Mouse (Mus musculus) C2C12 (cell line): ENCODE results near the gene Tes3-ps. TPM values are rescaled to one million over a fixed set of nuclear protein-coding genes. Genes with fewer than 3 reads are reported as not detected.

Experiments
- H3K27me3 ChIP-seq: one replicate; pipeline ENCODE4 v1.6.1; 2011; ENCODE audit not compliant: control insufficient read depth, insufficient read depth, insufficient read length
- H3K36me3 ChIP-seq: one replicate; pipeline ENCODE4 v1.6.1; 2011; ENCODE audit not compliant: control insufficient read depth, insufficient read depth
- H3K4me3 ChIP-seq: one replicate; pipeline ENCODE4 v1.5.1; 2011; ENCODE audit warnings: mild to moderate bottlenecking, control low read depth; ENCODE audit not compliant: poor library complexity, insufficient read depth, severe bottlenecking
- H3K79me2 ChIP-seq: one replicate; pipeline ENCODE4 v1.6.1; 2011; ENCODE audit not compliant: control insufficient read depth, insufficient read depth
- H3K79me3 ChIP-seq: one replicate; pipeline ENCODE4 v1.6.1; 2011; ENCODE audit warnings: low read depth, control low read depth
- H3ac ChIP-seq: one replicate; pipeline ENCODE3; 2011; ENCODE audit warnings: low read depth; ENCODE audit not compliant: control insufficient read depth, insufficient read length
- CEBPB ChIP-seq: IDR thresholded peaks from one replicate; pipeline ENCODE4 v1.6.1; 2011; ENCODE audit warnings: low read depth, mild to moderate bottlenecking, control low read depth, moderate library complexity
- CTCF ChIP-seq: IDR thresholded peaks from one replicate; pipeline ENCODE4 v1.5.1; 2011; ENCODE audit not compliant: control insufficient read depth, insufficient read depth, insufficient read length
- FOSL1 ChIP-seq: IDR thresholded peaks from one replicate; pipeline ENCODE4 v1.8.0; 2011; ENCODE audit warnings: mild to moderate bottlenecking, low read length; ENCODE audit not compliant: poor library complexity, insufficient read depth, severe bottlenecking
- MAX ChIP-seq: IDR thresholded peaks from one replicate; pipeline ENCODE4 v1.6.1; 2011; ENCODE audit warnings: mild to moderate bottlenecking, control low read depth
- MYOD1 ChIP-seq: IDR thresholded peaks from one replicate; pipeline ENCODE4 v1.6.1; 2011; ENCODE audit warnings: low read depth; ENCODE audit not compliant: control insufficient read depth, insufficient read length
- MYOG ChIP-seq: IDR thresholded peaks from one replicate; pipeline ENCODE4 v1.6.1; 2011; ENCODE audit not compliant: control insufficient read depth, insufficient read length; ENCODE audit errors: extremely low read depth
- USF1 ChIP-seq: IDR thresholded peaks from one replicate; pipeline ENCODE4 v1.6.1; 2011; ENCODE audit warnings: low read depth, mild to moderate bottlenecking, control low read depth, moderate library complexity
- polyA plus RNA-seq: library from polyadenylated mRNA; unstranded; fragments of >200 nt; fragmentation: generic; extraction: Trizol; gene quantifications from one replicate; pipeline ENCODE4 v1.2.1, GENCODE M21; 2012; ENCODE audit warnings: missing spikeins

The Tes3-ps gene
- polyA plus RNA-seq, 1 experiment = 0.59 TPM

- Histone ChIP-seq H3K79me2 (no peaks in the 10 kb centered on the region), H3ac (no peak overlapping the region), H3K36me3 (peaks cover 3% of the 10 kb centered on the region), H3K4me3 (no peak overlapping the region), H3K27me3 (no peaks in the 10 kb centered on the region), H3K79me3 (no peaks in the 10 kb centered on the region)
- TF ChIP-seq FOSL1 (no peak), MYOD1 (no peak), MYOG (no peak), CTCF (no peak), USF1 (no peak), MAX (no peak), CEBPB (no peak)
Observed at GRCm38 (mm10) chr13:49479399-49479798, 13.7 kb upstream of the Tes3-ps start.

GRCm38 (mm10) chr13:49480057-49480456 is 13.1 kb upstream of the Tes3-ps start:
- H3ac ChIP-seq = no peak overlapping the region
- no peak overlapping the region for H3K4me3 ChIP-seq
- no peaks in the 10 kb centered on the region for H3K79me3 ChIP-seq
- TF ChIP-seq CEBPB = no peak
- no peak for TF ChIP-seq MAX
- TF ChIP-seq FOSL1 = no peak
- TF ChIP-seq MYOD1 = no peak
- TF ChIP-seq MYOG = no peak
- no peak for TF ChIP-seq CTCF
- TF ChIP-seq USF1 = no peak
- no peaks in the 10 kb centered on the region for H3K27me3 ChIP-seq
- no peaks in the 10 kb centered on the region for H3K79me2 ChIP-seq
- peaks cover 3% of the 10 kb centered on the region for H3K36me3 ChIP-seq

GRCm38 (mm10) chr13:49480551-49480950 is 12.6 kb upstream of the Tes3-ps start:
- Histone ChIP-seq H3K4me3 (no peak overlapping the region), H3K79me3 (no peaks in the 10 kb centered on the region), H3K27me3 (no peaks in the 10 kb centered on the region), H3ac (no peak overlapping the region), H3K79me2 (no peaks in the 10 kb centered on the region), H3K36me3 (peaks cover 3% of the 10 kb centered on the region)
- no peak for TF ChIP-seq MAX
- no peak for TF ChIP-seq FOSL1
- no peak for TF ChIP-seq CTCF
- no peak for TF ChIP-seq CEBPB

DNA sequence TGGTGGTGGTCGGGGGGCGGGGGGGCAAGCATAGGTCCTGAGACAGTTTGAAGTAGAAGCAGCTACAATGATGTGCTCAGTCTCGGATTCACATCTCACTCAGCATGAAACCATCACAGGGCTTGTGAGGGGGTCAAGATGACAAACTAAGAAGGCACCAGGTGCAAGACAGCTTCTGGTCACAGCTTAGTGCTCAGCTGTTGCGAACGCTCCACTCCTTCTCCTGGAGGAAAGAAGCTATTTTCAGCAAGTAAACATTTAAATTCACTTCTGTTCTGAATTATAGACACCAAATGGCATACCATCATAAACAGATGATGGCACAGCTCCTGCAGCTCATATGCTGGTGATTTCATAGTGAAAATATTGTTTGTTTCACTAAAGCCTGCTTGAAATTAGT is 7.7 kb upstream of the Tes3-ps start:
- TF ChIP-seq USF1 (no peak), CTCF (no peak), MAX (no peak), FOSL1 (no peak), CEBPB (no peak), MYOG (no peak), MYOD1 (no peak)
- Histone ChIP-seq H3K4me3 (no peak overlapping the region), H3ac (no peak overlapping the region), H3K27me3 (no peaks in the 10 kb centered on the region), H3K79me3 (no peaks in the 10 kb centered on the region), H3K36me3 (peaks cover 3% of the 10 kb centered on the region), H3K79me2 (no peaks in the 10 kb centered on the region)

- TF ChIP-seq CTCF (no peak), MYOD1 (no peak), FOSL1 (no peak), MAX (no peak), MYOG (no peak), USF1 (no peak), CEBPB (no peak)
- Histone ChIP-seq H3K4me3 (no peak within 1 kb of the TSS), H3ac (no peak within 1 kb of the TSS)
Observed at GRCm38 (mm10) chr13:49504510-49504909, 11.4 kb downstream of the Tes3-ps start, which contains the start of gene Ecm2. Gene Ecm2 (plus strand): TSS chr13:49504810.

GRCm38 (mm10) chr13:49505776-49506175 is 12.7 kb downstream of the Tes3-ps start:
- no peak overlapping the region for H3ac ChIP-seq
- H3K79me3 ChIP-seq = no peaks in the 10 kb centered on the region

More at GRCm38 (mm10) chr13:49504510-49504909, 11.4 kb downstream of the Tes3-ps start, which contains the start of gene Ecm2:
- H3K36me3 ChIP-seq = no peaks in the 10 kb centered on the region
- no peaks in the 10 kb centered on the region for H3K79me3 ChIP-seq
- no peaks in the 10 kb centered on the region for H3K27me3 ChIP-seq
- no peaks in the 10 kb centered on the region for H3K79me2 ChIP-seq

More at GRCm38 (mm10) chr13:49505776-49506175, 12.7 kb downstream of the Tes3-ps start:
- no peak for TF ChIP-seq CEBPB
- no peak for TF ChIP-seq USF1
- no peak for TF ChIP-seq MYOG
- Histone ChIP-seq H3K4me3 (no peak overlapping the region), H3K79me2 (no peaks in the 10 kb centered on the region), H3K27me3 (no peaks in the 10 kb centered on the region), H3K36me3 (no peaks in the 10 kb centered on the region)
